Mouse (Mus musculus): ENCODE measurements at regions not wholly inside any gene's neighbourhood (a gene's known extent, or its start where the extent isn't known, plus 50 kb on each side); places are given as distances from the start of the nearest gene placed in this dataset.
A peak's percentile ranks its signal among the peaks of the same experiment; 100 is the strongest.

DNA sequence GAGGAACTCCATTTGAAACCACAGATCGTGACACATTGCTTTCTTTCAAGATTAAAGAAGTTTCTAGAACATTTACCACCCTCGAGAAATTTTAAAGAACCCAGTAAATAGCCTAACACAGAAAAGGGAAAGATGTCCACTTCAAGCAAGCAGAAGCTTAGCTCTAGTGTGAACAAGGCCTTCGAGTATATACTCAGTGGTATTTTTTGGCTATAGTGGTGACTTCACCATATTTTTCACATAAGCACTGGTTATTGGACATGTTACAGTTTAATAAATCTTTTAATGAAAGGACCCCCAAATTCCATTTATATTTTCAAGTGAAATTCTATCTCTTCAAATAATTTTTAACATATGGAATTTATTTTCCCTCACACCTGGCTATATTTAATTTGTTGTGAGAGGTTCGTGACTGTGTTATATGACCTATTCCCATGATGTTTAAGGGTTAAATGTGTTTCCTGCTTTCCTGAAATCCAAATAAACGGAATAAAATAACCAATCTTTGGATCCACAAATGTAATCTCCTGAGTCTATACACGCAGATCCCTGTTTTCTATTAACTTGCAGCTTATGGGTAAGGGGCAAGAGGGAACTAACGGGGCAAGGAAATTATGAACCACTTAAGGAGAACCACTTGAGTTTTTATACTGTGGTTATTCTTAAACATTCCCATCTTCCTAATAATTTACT is 60.6 kb upstream of the Tas2r134 start:
- WGBS: 43% methylated on average over 7 of the region's 7 CpGs
- no peaks in the 10 kb centered on the region for H3K9me3 ChIP-seq (ENCODE audit: control insufficient read depth, low read length)
- H3K36me3 ChIP-seq (ENCODE audit: control insufficient read depth, insufficient read depth, low read length): no peaks in the 10 kb centered on the region
- H3K27ac ChIP-seq (replicated peaks; ENCODE audit: low read depth, low read length): no peak overlapping the region; the same call in 1 of the 2 replicates
- ATAC-seq (ENCODE audit: insufficient number of reproducible peaks, low FRiP score, low TSS enrichment, low read depth) (0 out of 2 replicates have a peak, but pooled peaks have one; percentile 65), DNase-seq (ENCODE audit: low spot score) (no peak)
- H3K9ac ChIP-seq (ENCODE audit: low read length): no peak overlapping the region
- no peaks in the 10 kb centered on the region for H3K27me3 ChIP-seq (ENCODE audit: control insufficient read depth, insufficient read depth, low read length)
- peaks cover 10% of the 10 kb centered on the region for H3K4me1 ChIP-seq (ENCODE audit: control insufficient read depth, insufficient read depth, low read length)
- H3K4me3 ChIP-seq (ENCODE audit: low read depth, low read length): no peak overlapping the region
- no peak overlapping the region for H3K4me2 ChIP-seq (ENCODE audit: low read depth, severe bottlenecking)

DNA sequence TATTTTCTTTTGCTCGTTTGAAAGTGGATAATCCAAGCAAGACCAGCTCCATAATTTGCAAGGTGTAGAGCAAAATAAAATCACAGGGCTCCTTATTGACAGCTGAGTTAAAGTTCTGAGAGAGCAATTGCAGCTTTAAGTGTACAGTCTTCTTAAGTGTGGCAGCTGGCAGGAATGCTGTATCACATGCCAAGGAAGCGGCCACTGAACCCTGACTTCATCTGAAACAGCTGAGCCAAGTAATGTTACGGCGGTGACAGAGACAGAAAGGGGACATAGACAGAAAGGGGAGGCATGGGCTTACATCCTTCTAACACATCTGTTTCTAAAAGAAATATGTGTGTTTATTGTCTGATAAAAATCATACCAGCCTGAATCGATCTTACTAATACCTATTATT is 63.4 kb upstream of the Tas2r134 start:
- no peak for DNase-seq (ENCODE audit: low spot score)
- WGBS: 75% methylated on average over 5 of the region's 5 CpGs
- H3K4me2 ChIP-seq (ENCODE audit: low read depth, severe bottlenecking): no peak overlapping the region
- H3K36me3 ChIP-seq (ENCODE audit: control insufficient read depth, insufficient read depth, low read length): no peaks in the 10 kb centered on the region
- ATAC-seq (ENCODE audit: insufficient number of reproducible peaks, low FRiP score, low TSS enrichment, low read depth): no peak
- no peaks in the 10 kb centered on the region for H3K9me3 ChIP-seq (ENCODE audit: control insufficient read depth, low read length)
- no peak overlapping the region for H3K4me3 ChIP-seq (ENCODE audit: low read depth, low read length)
- H3K27me3 ChIP-seq (ENCODE audit: control insufficient read depth, insufficient read depth, low read length): no peaks in the 10 kb centered on the region
- no peak overlapping the region for H3K27ac ChIP-seq (replicated peaks; ENCODE audit: low read depth, low read length)
- H3K4me1 ChIP-seq (ENCODE audit: control insufficient read depth, insufficient read depth, low read length): peaks cover 10% of the 10 kb centered on the region
- H3K9ac ChIP-seq (ENCODE audit: low read length): no peak overlapping the region

DNA sequence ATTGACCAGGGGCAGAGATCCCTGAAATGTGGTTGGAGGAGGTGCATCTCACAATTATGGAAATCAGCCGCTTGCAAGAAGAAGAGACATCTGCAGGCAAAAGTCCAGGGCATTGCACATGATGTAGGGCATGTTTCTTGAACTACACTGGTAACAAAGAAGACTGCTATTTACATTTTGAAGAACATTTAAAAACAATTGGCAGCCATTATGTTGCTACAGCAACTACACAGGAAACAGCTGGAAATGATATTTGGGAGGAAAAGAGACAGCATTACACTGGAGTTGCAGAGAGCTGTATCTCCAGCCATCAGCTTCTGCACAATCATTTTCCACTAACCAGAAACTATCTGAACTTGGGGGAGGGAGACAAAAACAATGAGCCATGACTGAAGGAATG is 64.1 kb upstream of the Tas2r134 start:
- WGBS: 82% methylated on average over 1 of the region's 1 CpGs

DNA sequence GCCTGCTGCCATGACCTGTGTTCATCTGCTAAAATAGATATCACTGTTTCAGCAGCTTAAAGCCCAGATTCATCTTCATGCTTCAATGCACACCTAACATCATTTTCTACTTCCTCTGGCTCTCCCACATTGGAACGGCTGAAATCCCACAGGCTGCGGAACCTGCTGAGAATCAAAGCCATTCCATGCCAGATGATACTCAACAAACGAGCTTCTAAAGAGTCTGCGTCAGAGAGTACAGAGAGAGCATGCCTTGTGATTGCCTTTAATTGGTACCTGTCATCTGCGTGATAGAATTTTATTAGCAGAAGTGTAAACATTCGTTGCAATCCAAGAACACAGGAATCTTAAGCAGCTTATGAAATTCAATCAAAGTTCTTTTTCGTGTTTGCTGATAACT is 76.4 kb upstream of the Tas2r134 start:
- H3K9me3 ChIP-seq (ENCODE audit: control insufficient read depth, low read length): no peaks in the 10 kb centered on the region
- H3K4me1 ChIP-seq (ENCODE audit: control insufficient read depth, insufficient read depth, low read length): peaks cover 3% of the 10 kb centered on the region; the same call in 1 of the 2 replicates
- DNase-seq (ENCODE audit: low spot score) (no peak), ATAC-seq (ENCODE audit: insufficient number of reproducible peaks, low FRiP score, low TSS enrichment, low read depth) (no peak)
- no peak overlapping the region for H3K27ac ChIP-seq (replicated peaks; ENCODE audit: low read depth, low read length)
- H3K36me3 ChIP-seq (ENCODE audit: control insufficient read depth, insufficient read depth, low read length): no peaks in the 10 kb centered on the region
- no peak overlapping the region for H3K4me2 ChIP-seq (ENCODE audit: low read depth, severe bottlenecking)
- no peaks in the 10 kb centered on the region for H3K27me3 ChIP-seq (ENCODE audit: control insufficient read depth, insufficient read depth, low read length)
- no peak overlapping the region for H3K4me3 ChIP-seq (ENCODE audit: low read depth, low read length)
- WGBS: 39% methylated on average over 7 of the region's 7 CpGs
- H3K9ac ChIP-seq (ENCODE audit: low read length): no peak overlapping the region

More for the DNA sequence above, 64.1 kb upstream of the Tas2r134 start:
- DNase-seq (ENCODE audit: low spot score): no peak
- H3K9me3 ChIP-seq (ENCODE audit: control insufficient read depth, low read length): no peaks in the 10 kb centered on the region
- no peak overlapping the region for H3K9ac ChIP-seq (ENCODE audit: low read length)
- H3K36me3 ChIP-seq (ENCODE audit: control insufficient read depth, insufficient read depth, low read length): no peaks in the 10 kb centered on the region
- no peaks in the 10 kb centered on the region for H3K27me3 ChIP-seq (ENCODE audit: control insufficient read depth, insufficient read depth, low read length)
- no peak for ATAC-seq (ENCODE audit: insufficient number of reproducible peaks, low FRiP score, low TSS enrichment, low read depth)
- 0 out of 2 replicates have a peak overlapping the region, but pooled peaks have one; percentile 14 for H3K27ac ChIP-seq (replicated peaks; ENCODE audit: low read depth, low read length)
- H3K4me3 ChIP-seq (ENCODE audit: low read depth, low read length): no peak overlapping the region
- H3K4me2 ChIP-seq (ENCODE audit: low read depth, severe bottlenecking): no peak overlapping the region
- peaks cover 10% of the 10 kb centered on the region for H3K4me1 ChIP-seq (ENCODE audit: control insufficient read depth, insufficient read depth, low read length)

DNA sequence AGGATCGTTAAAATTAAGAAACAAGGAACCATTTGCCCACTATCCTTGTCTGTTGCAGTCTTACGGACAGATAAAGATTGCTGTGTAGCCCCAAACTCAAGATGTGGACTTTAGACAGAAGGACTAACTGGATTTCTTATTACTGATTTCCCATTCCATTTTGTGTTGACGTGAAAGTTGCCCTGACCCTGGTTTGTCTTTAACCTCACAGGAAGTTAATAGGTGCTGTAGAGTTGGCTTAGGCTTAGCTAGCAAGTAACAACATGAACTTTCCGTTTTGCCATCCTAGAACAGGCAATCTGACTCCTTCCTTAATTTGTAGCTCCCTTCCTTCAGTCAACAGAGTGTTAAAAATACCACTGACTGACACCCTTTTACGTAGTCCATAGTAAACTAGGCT is 78.2 kb upstream of the Tas2r134 start:
- Histone ChIP-seq H3K4me1 (ENCODE audit: control insufficient read depth, insufficient read depth, low read length) (no peaks in the 10 kb centered on the region), H3K4me3 (ENCODE audit: low read depth, low read length) (no peak overlapping the region), H3K4me2 (ENCODE audit: low read depth, severe bottlenecking) (no peak overlapping the region), H3K27ac (replicated peaks; ENCODE audit: low read depth, low read length) (no peak overlapping the region), H3K27me3 (ENCODE audit: control insufficient read depth, insufficient read depth, low read length) (no peaks in the 10 kb centered on the region), H3K9me3 (ENCODE audit: control insufficient read depth, low read length) (no peaks in the 10 kb centered on the region), H3K36me3 (ENCODE audit: control insufficient read depth, insufficient read depth, low read length) (no peaks in the 10 kb centered on the region), H3K9ac (ENCODE audit: low read length) (no peak overlapping the region)
- DNase-seq (ENCODE audit: low spot score): no peak
- ATAC-seq (ENCODE audit: insufficient number of reproducible peaks, low FRiP score, low TSS enrichment, low read depth): no peak
- WGBS: 85% methylated on average over 5 of the region's 5 CpGs

DNA sequence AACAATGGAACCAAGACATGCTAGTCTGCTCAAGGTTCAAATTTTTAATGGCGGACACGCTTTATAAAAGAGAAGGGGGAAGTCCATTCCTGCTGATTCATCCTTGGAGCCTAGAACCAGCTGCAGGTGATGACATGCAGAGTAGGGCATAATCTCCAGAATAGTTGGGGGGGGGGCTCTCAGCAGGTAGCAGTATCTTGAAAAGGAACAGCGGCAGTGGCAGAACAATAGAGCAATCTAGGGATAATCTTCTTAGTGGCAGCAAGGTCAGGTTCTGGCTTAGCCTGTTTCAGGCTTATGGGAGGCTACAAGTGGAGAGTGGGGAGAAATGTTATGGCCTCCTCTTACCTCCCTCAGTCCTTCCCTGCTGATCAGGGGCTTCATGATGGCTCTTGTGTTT is 81.1 kb upstream of the Tas2r134 start:
- Histone ChIP-seq H3K4me2 (ENCODE audit: low read depth, severe bottlenecking) (no peak overlapping the region), H3K4me3 (ENCODE audit: low read depth, low read length) (no peak overlapping the region), H3K9me3 (ENCODE audit: control insufficient read depth, low read length) (no peaks in the 10 kb centered on the region), H3K27ac (replicated peaks; ENCODE audit: low read depth, low read length) (no peak overlapping the region), H3K9ac (ENCODE audit: low read length) (no peak overlapping the region), H3K4me1 (ENCODE audit: control insufficient read depth, insufficient read depth, low read length) (no peaks in the 10 kb centered on the region), H3K27me3 (ENCODE audit: control insufficient read depth, insufficient read depth, low read length) (no peaks in the 10 kb centered on the region), H3K36me3 (ENCODE audit: control insufficient read depth, insufficient read depth, low read length) (no peaks in the 10 kb centered on the region)
- WGBS: 93% methylated on average over 3 of the region's 3 CpGs
- ATAC-seq (ENCODE audit: insufficient number of reproducible peaks, low FRiP score, low TSS enrichment, low read depth) (no peak), DNase-seq (ENCODE audit: low spot score) (no peak)

DNA sequence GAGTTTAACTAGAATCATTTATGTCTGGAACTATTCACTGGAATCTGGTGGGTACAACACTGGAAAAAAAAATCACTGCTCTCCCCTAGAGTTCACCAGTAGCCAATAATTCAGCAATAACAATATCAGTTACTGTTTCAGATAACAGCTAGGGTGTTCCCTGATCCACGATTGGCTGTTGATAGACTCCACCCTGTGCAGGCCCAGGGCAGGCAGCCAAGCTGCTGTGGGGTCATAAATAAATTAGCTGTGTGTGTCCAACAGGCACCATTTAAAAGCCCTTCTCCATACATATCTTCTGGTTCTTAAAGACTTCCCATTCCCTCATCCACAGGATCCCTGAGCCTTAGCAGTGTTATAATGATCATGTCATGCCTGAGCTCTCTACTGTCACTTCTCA is 83.4 kb upstream of the Tas2r134 start:
- Histone ChIP-seq H3K27ac (replicated peaks; ENCODE audit: low read depth, low read length) (no peak overlapping the region), H3K27me3 (ENCODE audit: control insufficient read depth, insufficient read depth, low read length) (no peaks in the 10 kb centered on the region), H3K9me3 (ENCODE audit: control insufficient read depth, low read length) (no peaks in the 10 kb centered on the region), H3K4me2 (ENCODE audit: low read depth, severe bottlenecking) (no peak overlapping the region), H3K4me1 (ENCODE audit: control insufficient read depth, insufficient read depth, low read length) (no peaks in the 10 kb centered on the region), H3K9ac (ENCODE audit: low read length) (no peak overlapping the region), H3K4me3 (ENCODE audit: low read depth, low read length) (no peak overlapping the region), H3K36me3 (ENCODE audit: control insufficient read depth, insufficient read depth, low read length) (no peaks in the 10 kb centered on the region)
- ATAC-seq (ENCODE audit: insufficient number of reproducible peaks, low FRiP score, low TSS enrichment, low read depth) (no peak), DNase-seq (ENCODE audit: low spot score) (no peak)
- WGBS: 74% methylated on average over 1 of the region's 1 CpGs

DNA sequence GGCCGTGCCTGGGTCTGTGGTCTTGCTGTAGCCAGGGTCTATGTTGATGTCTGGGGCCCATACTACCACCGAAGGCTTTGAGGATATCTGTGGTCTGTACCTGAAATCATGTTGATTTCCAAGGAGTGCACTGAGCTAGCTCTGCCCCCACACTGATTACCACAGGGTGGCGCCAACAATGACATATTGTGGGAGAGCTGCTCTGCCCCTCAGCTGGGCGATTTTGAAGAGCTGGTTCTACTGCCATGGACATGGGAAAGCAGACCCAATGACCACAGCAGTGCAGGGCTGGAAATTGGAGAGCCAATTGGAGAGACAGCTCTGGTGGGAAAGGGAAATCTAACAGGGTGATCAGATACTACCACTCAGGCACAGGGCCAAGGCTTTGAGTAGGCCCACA is 85.0 kb upstream of the Tas2r134 start:
- Histone ChIP-seq H3K27ac (replicated peaks; ENCODE audit: low read depth, low read length) (no peak overlapping the region), H3K4me3 (ENCODE audit: low read depth, low read length) (no peak overlapping the region), H3K27me3 (ENCODE audit: control insufficient read depth, insufficient read depth, low read length) (no peaks in the 10 kb centered on the region), H3K36me3 (ENCODE audit: control insufficient read depth, insufficient read depth, low read length) (no peaks in the 10 kb centered on the region), H3K4me2 (ENCODE audit: low read depth, severe bottlenecking) (no peak overlapping the region), H3K9ac (ENCODE audit: low read length) (no peak overlapping the region), H3K9me3 (ENCODE audit: control insufficient read depth, low read length) (no peaks in the 10 kb centered on the region), H3K4me1 (ENCODE audit: control insufficient read depth, insufficient read depth, low read length) (no peaks in the 10 kb centered on the region)
- WGBS: 86% methylated on average over 4 of the region's 4 CpGs
- peak; percentile 30 for DNase-seq (ENCODE audit: low spot score)
- ATAC-seq (ENCODE audit: insufficient number of reproducible peaks, low FRiP score, low TSS enrichment, low read depth): no peak

Measured in limb, embryonic 11.5 days (tissue).